Mouse (Mus musculus) embryonic facial prominence, embryonic 12.5 days (tissue): ENCODE measurements around the gene Camta2. TPM values are rescaled to one million over a fixed set of nuclear protein-coding genes. Genes with fewer than 3 reads are reported as not detected.

Experiments used
- ATAC-seq: fragments of 200-750 bp; cut with Nextera tagmentation; 2 replicates; pipeline ENCODE4 v1.8.0; 2017; ENCODE audit not compliant: insufficient number of reproducible peaks, insufficient read depth, low FRiP score, low TSS enrichment
- H3K27ac ChIP-seq: fragments of 300-500 bp; sonication (generic); 2 replicates; pipeline ENCODE4 v1.5.1; 2016; ENCODE audit warnings: mild to moderate bottlenecking
- H3K27me3 ChIP-seq: fragments of 300-500 bp; sonication (generic); 2 replicates; pipeline ENCODE4 v1.6.1; 2016; ENCODE audit warnings: mild to moderate bottlenecking, moderate library complexity
- H3K36me3 ChIP-seq: fragments of 300-500 bp; sonication (generic); 2 replicates; pipeline ENCODE4 v1.6.1; 2016; ENCODE audit warnings: mild to moderate bottlenecking
- H3K4me1 ChIP-seq: fragments of 300-500 bp; sonication (generic); 2 replicates; pipeline ENCODE4 v1.6.1; 2016
- H3K4me2 ChIP-seq: fragments of 300-500 bp; sonication (generic); replicated peaks from 2 replicates; pipeline ENCODE4 v1.6.1; 2016; ENCODE audit warnings: mild to moderate bottlenecking, moderate library complexity
- H3K4me3 ChIP-seq: fragments of 300-500 bp; sonication (generic); 2 replicates; pipeline ENCODE4 v1.5.1; 2016; ENCODE audit warnings: mild to moderate bottlenecking
- H3K9ac ChIP-seq: fragments of 300-500 bp; sonication (generic); 2 replicates; pipeline ENCODE4 v1.6.1; 2016; ENCODE audit warnings: mild to moderate bottlenecking, moderate library complexity
- H3K9me3 ChIP-seq: fragments of 300-500 bp; sonication (generic); 2 replicates; pipeline ENCODE4 v1.6.1; 2016; ENCODE audit warnings: mild to moderate bottlenecking, moderate library complexity
- WGBS: fragments of 180-500 bp; shearing (Covaris S2); methylation state at CpG from one replicate; pipeline ENCODE4 v1.1.7; 2016; 5-methylcytosine and 5-hydroxymethylcytosine counted together
- polyA plus RNA-seq: library from polyadenylated mRNA; unstranded; fragments of >200 nt; fragmentation: Nextera tagmentation; extraction: Ambion mirVana; gene quantifications from 2 replicates; pipeline ENCODE4 v1.2.1, GENCODE M21; 2016

The Camta2 gene
- polyA plus RNA-seq, 1 experiment from 2014 or later: 12.0 TPM

GRCm38 (mm10) chr11:70658521-70658920, 29.4 kb downstream of the Camta2 start:
- H3K27me3 ChIP-seq: no peaks in the 10 kb centered on the region
- no peaks in the 10 kb centered on the region for H3K9me3 ChIP-seq
- no peak overlapping the region for H3K4me2 ChIP-seq
- no peak for ATAC-seq
- no peak overlapping the region for H3K4me3 ChIP-seq
- H3K9ac ChIP-seq: no peak overlapping the region
- peaks cover 32% of the 10 kb centered on the region for H3K36me3 ChIP-seq
- H3K4me1 ChIP-seq: peaks cover 35% of the 10 kb centered on the region
- H3K27ac ChIP-seq: no peak overlapping the region
- 78% methylated on average over 5 of the region's 5 CpGs for WGBS

GRCm38 (mm10) chr11:70657991-70658390, 29.9 kb downstream of the Camta2 start:
- H3K27ac ChIP-seq: peak overlapping the region; percentile 99; the same call in 1 of the 2 replicates
- WGBS: 47% methylated on average over 9 of the region's 9 CpGs
- H3K27me3 ChIP-seq: no peaks in the 10 kb centered on the region
- H3K4me2 ChIP-seq: no peak overlapping the region
- H3K9ac ChIP-seq: peak overlapping the region; percentile 11; the same call in 1 of the 2 replicates
- H3K4me3 ChIP-seq: no peak overlapping the region
- no peak for ATAC-seq
- H3K4me1 ChIP-seq: peaks cover 35% of the 10 kb centered on the region
- peaks cover 27% of the 10 kb centered on the region for H3K36me3 ChIP-seq
- H3K9me3 ChIP-seq: no peaks in the 10 kb centered on the region

GRCm38 (mm10) chr11:70657573-70657972, 30.3 kb downstream of the Camta2 start:
- ATAC-seq: no peak
- 46% methylated on average over 6 of the region's 6 CpGs for WGBS
- Histone ChIP-seq H3K4me3 (no peak overlapping the region), H3K27ac (peak overlapping the region; percentile 99), H3K9me3 (no peaks in the 10 kb centered on the region), H3K9ac (no peak overlapping the region), H3K36me3 (peaks cover 27% of the 10 kb centered on the region), H3K4me2 (0 out of 2 replicates have a peak overlapping the region, but pooled peaks have one; percentile 9), H3K27me3 (no peaks in the 10 kb centered on the region), H3K4me1 (peaks cover 39% of the 10 kb centered on the region)

GRCm38 (mm10) chr11:70656964-70657363, 30.9 kb downstream of the Camta2 start, which contains the start of gene Eno3:
Eno3 (plus strand) TSS chr11:70657202.
- Histone ChIP-seq H3K36me3 (peaks cover 25% of the 10 kb centered on the region), H3K9ac (peak within 1 kb of the TSS; percentile 98), H3K27me3 (no peaks in the 10 kb centered on the region), H3K9me3 (no peaks in the 10 kb centered on the region), H3K4me3 (peak within 1 kb of the TSS; percentile 99), H3K27ac (peak within 1 kb of the TSS; percentile 99), H3K4me1 (peaks cover 45% of the 10 kb centered on the region), H3K4me2 (peak within 1 kb of the TSS; percentile 97)
- WGBS: 14% methylated on average over 3 of the region's 3 CpGs
- ATAC-seq: no peak

- Histone ChIP-seq H3K27ac (peak overlapping the region; percentile 99), H3K36me3 (peaks cover 26% of the 10 kb centered on the region), H3K9ac (peak overlapping the region; percentile 98), H3K4me3 (peak overlapping the region; percentile 99), H3K4me2 (peak overlapping the region; percentile 97), H3K9me3 (no peaks in the 10 kb centered on the region), H3K4me1 (peaks cover 47% of the 10 kb centered on the region), H3K27me3 (no peaks in the 10 kb centered on the region)
- 0 out of 2 replicates have a peak, but pooled peaks have one; percentile 29 for ATAC-seq
- 2% methylated on average over 16 of the region's 16 CpGs for WGBS
Observed at GRCm38 (mm10) chr11:70656456-70656927, 31.4 kb downstream of the Camta2 start.

GRCm38 (mm10) chr11:70655571-70656455, 32.1 kb downstream of the Camta2 start:
- WGBS: 1% methylated on average over 61 of the region's 61 CpGs
- Histone ChIP-seq H3K36me3 (peaks cover 28% of the 10 kb centered on the region), H3K4me1 (peaks cover 47% of the 10 kb centered on the region), H3K27me3 (no peaks in the 10 kb centered on the region), H3K9me3 (no peaks in the 10 kb centered on the region), H3K4me3 (peak overlapping the region; percentile 99), H3K4me2 (peak overlapping the region; percentile 97), H3K27ac (peak overlapping the region; percentile 99), H3K9ac (peak overlapping the region; percentile 98)
- no peak for ATAC-seq

- Histone ChIP-seq H3K36me3 (peaks cover 26% of the 10 kb centered on the region), H3K27ac (peak overlapping the region; percentile 99), H3K9me3 (no peaks in the 10 kb centered on the region), H3K9ac (peak overlapping the region; percentile 98), H3K4me1 (peaks cover 50% of the 10 kb centered on the region), H3K4me3 (peak overlapping the region; percentile 99), H3K27me3 (no peaks in the 10 kb centered on the region), H3K4me2 (peak overlapping the region; percentile 97)
- peak; percentile 29; the same call in 1 of the 2 replicates for ATAC-seq
- WGBS: under 1% methylated on average over 44 of the region's 48 CpGs
Observed at GRCm38 (mm10) chr11:70654923-70655570, 32.9 kb downstream of the Camta2 start.

- Histone ChIP-seq H3K4me1 (peaks cover 50% of the 10 kb centered on the region), H3K9me3 (no peaks in the 10 kb centered on the region), H3K27me3 (no peaks in the 10 kb centered on the region), H3K4me2 (peak within 1 kb of the TSS; percentile 97), H3K27ac (peak within 1 kb of the TSS; percentile 99), H3K36me3 (peaks cover 32% of the 10 kb centered on the region), H3K4me3 (peak within 1 kb of the TSS; percentile 99), H3K9ac (peak within 1 kb of the TSS; percentile 98)
- 0 out of 2 replicates have a peak, but pooled peaks have one; percentile 12 for ATAC-seq
- under 1% methylated on average over 61 of the region's 61 CpGs for WGBS
Observed at GRCm38 (mm10) chr11:70654198-70654922, 33.5 kb downstream of the Camta2 start, which contains the start of gene Pfn1. Pfn1 (minus strand) TSS chr11:70654644.

- no peaks in the 10 kb centered on the region for H3K27me3 ChIP-seq
- H3K4me2 ChIP-seq: peak overlapping the region; percentile 97
- H3K27ac ChIP-seq: peak overlapping the region; percentile 99
- peak; percentile 28 for ATAC-seq
- peak overlapping the region; percentile 98 for H3K9ac ChIP-seq
- peaks cover 40% of the 10 kb centered on the region for H3K36me3 ChIP-seq
- H3K4me3 ChIP-seq: peak overlapping the region; percentile 99
- no peaks in the 10 kb centered on the region for H3K9me3 ChIP-seq
- WGBS: under 1% methylated on average over 45 of the region's 63 CpGs
- H3K4me1 ChIP-seq: peaks cover 53% of the 10 kb centered on the region
Observed at GRCm38 (mm10) chr11:70653345-70654197, 34.3 kb downstream of the Camta2 start.

- Histone ChIP-seq H3K4me1 (peaks cover 53% of the 10 kb centered on the region), H3K4me3 (peak overlapping the region; percentile 99), H3K36me3 (peaks cover 43% of the 10 kb centered on the region), H3K9me3 (no peaks in the 10 kb centered on the region), H3K27ac (peak overlapping the region; percentile 99), H3K4me2 (peak overlapping the region; percentile 97), H3K9ac (peak overlapping the region; percentile 98), H3K27me3 (no peaks in the 10 kb centered on the region)
- no peak for ATAC-seq
- 43% methylated on average over 6 of the region's 6 CpGs for WGBS
Observed at GRCm38 (mm10) chr11:70652884-70653344, 35.0 kb downstream of the Camta2 start.
